Mouse (Mus musculus) left cerebral cortex, postnatal 4 days (tissue): ENCODE measurements around the gene Zbtb4. TPM values are rescaled to one million over a fixed set of nuclear protein-coding genes. Genes with fewer than 3 reads are reported as not detected.
A peak's percentile ranks its signal among the peaks of the same experiment; 100 is the strongest.
"Not testable (repeated sequence)": the region's sequence is repeated elsewhere in the genome, so short reads cannot be mapped to it uniquely, and the experiment has no call there.

Experiments used
- DNase-seq: peaks from one replicate; pipeline ENCODE4 v3.0.0-alpha.2; 2022
- intact Hi-C: fragments of 180-260 bp; cut with DNase I; formaldehyde crosslinking; loops from one replicate; pipeline ENCODE4 v1.15.1; 2025
- total RNA-seq, 2 experiments: library from RNA; stranded (reverse); gene quantifications; 2 replicates each; pipeline ENCODE4 v1.2.3; 2021

The Zbtb4 gene
- 10 to 100 TPM; 47.9 to 52.5 TPM for total RNA-seq

DNA sequence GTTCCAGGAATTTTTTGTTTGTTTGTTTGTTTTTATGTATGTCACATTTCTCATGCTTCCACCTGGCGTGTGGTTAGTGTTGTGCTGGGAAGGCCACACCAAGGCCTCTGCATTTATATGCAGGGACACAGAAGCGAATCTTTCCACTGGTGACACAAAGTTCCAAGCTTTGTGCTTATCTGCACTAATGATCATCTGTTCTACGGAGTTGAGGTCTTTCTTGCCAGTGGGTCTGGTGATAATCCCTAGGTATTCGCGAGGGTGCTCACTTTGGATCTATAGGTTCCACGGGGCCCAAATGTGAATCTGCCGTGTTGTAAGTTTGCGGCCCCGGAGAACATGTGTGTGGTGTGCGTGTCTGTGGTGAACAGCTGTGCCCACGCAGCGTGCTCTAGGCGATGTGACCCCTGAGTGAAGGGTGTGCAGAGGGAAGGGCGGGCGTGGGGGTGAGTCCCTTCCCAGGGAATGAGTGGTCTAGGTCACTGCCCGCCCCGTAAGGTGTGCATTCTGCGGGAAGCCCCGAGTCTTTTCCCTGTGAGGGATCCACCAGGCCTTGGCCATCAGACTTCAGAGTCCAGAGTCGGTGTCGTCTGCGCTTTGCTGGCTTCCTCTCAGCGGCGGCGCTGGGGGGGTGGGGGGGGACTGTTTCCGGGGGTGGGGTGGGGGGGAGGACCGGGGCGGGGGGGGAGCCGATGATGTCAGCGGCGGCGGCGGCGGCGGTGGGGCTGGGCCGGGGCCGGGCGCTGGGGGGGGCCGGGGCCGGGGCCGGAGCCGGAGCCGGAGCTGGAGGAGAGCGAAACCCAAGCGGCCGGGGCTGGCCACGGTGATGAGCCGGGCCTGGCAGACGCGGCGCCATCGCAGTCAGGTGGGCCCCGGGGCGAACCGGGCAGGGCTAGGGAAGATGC lies at the start of gene Zbtb4:
Gene Zbtb4 (plus strand): TSS at position 692 of the 905 bp plus-strand sequence.
- intact Hi-C loops = no loop called here
- peak; percentile 49 for DNase-seq

DNA sequence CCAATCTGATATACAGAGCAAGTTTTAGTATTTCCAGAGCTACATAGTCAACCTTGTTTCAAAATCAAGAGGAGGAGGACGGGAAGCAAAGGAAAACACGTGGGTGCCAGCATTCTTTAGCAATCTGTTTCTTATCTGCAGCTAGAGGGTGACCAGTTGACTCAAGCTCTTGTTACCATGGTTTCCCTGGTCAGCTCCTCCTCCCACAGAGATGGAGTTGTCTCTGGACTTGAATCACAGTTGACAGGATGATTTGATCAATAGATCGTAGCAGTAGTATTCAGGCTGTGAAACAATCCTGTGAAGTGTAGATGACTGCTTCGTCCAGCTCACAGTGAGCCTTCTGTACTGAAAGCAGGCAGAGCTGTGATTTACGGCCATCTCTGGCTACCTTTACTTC lies 49.8 kb upstream of the Zbtb4 start:
- no peak for DNase-seq
- intact Hi-C loops = no loop called here

DNA sequence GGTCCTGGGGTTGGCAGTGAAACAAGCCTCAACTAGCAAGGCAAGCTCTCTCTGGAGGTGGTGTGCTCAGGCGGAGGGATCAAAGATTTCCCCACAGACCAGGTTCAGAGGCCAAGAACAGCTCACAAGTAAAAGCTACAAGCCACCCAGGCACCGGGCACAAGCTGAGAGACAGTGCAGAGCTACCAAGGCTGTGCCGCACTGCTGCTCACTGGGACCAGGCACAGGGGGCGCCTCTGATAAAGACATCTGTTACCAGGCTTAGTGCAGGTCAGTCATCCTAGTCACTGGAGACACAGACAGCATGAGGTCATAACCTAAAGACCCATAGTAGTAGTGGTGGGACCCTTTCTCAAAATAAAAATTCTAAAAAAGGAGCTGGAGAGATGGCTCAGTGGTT lies 48.8 kb upstream of the Zbtb4 start:
- no peak for DNase-seq
- intact Hi-C loops = no loop called here

DNA sequence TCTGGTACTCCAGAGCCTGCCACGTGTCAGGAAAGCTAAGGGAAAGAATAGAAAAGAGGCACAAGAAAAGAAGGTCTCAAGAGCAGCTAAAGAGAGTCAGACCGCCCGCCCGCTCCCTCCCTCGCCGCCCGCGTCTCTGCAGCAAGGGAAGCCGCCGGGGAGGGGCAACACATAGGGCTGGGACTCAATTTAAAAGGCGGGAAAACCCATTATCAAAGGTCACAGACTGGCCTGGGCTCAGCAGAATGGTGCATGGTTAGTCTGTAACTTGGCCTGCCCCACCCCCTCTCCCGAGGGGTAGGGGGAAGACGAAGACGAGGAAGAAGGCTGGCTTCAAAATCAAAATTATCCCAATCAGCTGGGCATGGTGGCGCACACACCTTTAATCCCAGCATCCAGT lies 47.1 kb upstream of the Zbtb4 start:
- no peak for DNase-seq
- intact Hi-C loops = no loop called here

DNA sequence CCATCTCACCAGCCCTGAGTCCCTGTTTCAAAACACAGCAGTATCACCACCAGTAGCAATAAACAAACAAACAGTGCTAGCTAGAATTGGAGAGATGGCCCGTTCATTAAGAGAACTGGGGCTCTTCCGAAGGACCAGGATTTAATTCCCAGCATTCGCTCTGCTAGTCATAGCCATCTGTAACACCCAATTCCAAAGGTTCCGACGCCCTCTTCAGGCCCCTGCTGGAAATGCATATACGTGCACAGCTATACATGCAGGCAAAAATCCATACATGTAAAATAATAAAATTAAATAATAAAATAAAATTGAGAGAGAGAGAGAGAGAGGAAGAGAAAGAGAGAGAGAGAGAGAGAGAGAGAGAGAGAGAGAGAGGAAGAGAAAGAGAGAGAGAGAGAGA lies 46.3 kb upstream of the Zbtb4 start:
- DNase-seq = no peak

DNA sequence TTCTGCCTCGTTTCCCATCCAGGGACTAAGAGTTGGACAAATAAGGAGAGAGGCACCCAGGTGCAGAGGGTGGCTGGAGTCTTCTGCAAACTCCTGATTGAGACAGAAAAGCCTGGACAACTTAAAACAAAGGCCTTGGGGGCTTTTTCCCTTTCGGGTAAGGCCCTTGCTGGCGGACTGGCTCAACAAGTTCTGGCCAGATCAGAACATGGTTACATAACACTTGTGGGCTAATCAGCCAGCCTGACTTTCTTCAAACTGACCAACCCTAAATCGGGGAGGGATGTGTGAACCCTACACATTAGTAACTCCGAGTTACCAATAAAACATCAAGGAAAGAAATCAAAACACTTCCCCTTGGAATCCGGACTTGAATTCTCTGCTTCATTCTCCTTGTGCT lies 44.9 kb upstream of the Zbtb4 start:
- no peak for DNase-seq
- intact Hi-C loops = no loop called here

More for the DNA sequence above, 46.3 kb upstream of the Zbtb4 start:
- intact Hi-C loops = no loop called here

DNA sequence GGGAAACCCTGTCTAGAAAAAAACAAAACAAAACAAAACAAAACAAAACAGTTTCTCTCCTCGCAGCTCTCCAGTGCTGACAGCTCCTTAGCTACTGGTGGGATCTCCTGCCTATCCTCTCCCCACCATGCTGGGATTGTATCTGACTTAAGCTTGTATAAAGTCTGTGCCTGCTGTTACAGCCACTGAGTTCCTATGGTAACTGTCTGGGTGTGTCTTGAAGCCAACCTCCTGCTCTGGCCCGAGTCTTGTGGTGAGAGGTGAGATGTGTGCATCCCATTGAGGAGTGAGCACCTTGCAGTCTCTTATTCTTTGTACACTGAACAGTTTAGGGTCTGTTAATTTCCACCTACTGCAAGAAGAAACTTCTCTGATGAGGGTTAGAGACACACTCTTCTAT lies 42.6 kb upstream of the Zbtb4 start:
- DNase-seq = no peak
- intact Hi-C loops = no loop called here

DNA sequence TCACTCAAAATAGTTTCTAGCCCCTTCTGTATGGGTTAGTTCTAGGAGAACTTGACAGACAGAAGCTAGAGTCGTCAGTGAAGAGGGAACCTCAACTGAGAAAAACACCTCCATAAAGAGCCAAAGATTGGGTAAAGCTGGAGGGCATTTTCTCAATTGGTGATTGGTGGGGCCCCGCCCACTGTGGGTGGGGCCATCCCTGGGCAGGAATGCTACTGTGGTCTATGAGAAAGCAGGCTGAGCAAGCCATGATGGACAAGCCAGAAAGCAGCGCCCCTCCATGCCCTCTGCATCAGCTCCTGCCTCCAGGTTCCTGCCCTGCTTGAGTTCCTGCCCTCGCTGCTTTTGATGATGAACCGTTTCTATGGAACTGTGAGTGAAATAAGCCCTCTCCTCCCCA lies 39.8 kb upstream of the Zbtb4 start:
- intact Hi-C loops = no loop called here
- DNase-seq = no peak

DNA sequence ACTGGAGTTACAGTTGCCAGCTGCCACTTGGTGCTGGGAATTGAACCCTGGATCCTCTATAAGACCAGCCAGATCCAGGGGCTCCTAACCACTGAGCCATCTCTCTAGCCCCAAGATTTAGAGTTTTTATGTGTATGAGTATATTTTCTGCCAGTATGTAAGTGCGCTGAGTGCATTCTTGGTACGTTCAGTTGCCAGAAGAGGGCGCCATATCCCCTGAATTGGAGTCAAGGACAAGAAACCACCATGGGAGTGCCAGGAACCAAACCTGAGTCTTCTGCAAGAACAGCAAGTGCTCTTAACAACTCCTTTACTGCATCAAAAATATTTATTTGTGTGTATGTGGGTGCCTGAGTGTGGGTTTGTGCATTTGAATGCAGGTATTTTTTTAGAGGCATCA lies 36.6 kb upstream of the Zbtb4 start:
- intact Hi-C loops = no loop called here
- DNase-seq = peak; percentile 58

DNA sequence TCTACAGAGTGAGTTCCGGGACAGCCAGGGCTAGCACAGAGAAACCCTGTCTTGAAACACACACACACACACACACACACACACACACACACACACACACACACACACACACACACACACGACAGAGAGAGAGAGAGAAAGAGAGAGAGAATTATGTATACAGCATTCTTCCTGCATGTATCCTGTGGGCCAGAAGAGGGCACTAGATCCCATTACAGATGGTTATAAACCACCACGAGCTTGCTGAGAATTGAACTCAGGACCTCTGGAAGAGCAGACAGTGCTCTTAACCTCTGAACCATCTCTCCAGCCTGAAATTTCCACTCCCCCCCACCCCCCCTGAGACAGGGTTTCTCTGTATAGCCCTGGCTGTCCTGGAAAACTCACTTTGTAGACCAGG lies 34.3 kb upstream of the Zbtb4 start:
- DNase-seq, intact Hi-C loops: not testable (repeated sequence)

DNA sequence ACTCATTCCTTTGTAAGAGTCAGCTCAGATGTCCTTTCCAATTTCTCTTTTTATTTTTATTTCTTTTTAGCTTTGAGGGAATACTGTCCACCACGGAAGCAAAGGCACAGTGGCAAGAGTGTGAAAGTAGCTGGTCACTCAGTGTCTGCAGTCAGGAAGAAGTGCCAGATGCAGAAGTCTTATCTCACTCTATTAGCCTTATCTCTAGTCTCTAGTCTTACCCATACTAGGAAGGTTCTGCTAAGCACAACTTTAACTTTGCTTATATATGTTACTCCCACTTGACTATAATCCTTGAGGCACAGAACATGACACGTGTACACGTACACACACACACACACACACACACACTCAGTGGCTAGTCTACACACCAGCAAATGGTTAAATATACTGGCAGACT lies 14.1 kb upstream of the Zbtb4 start:
- intact Hi-C loops = no loop called here
- no peak for DNase-seq

DNA sequence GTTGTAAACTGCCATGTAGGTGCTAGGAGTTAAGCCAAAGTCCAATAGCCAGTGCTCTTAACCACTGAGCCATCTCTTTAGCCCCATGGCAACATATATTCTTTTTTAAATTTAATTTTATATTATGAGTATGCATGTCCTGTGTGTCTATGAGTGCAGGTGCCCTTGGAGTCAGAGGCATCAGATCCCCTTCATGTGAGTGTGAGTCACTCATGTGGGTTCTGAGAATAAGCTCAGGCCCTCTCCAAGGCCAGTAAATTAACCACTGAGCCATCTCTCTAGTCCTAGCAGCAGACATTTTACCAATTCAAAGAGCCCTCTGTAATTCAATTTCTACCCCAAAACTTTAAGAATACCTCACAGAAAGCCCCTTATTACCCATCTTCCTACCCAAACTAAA lies 13.0 kb upstream of the Zbtb4 start:
- intact Hi-C loops = no loop called here
- no peak for DNase-seq

DNA sequence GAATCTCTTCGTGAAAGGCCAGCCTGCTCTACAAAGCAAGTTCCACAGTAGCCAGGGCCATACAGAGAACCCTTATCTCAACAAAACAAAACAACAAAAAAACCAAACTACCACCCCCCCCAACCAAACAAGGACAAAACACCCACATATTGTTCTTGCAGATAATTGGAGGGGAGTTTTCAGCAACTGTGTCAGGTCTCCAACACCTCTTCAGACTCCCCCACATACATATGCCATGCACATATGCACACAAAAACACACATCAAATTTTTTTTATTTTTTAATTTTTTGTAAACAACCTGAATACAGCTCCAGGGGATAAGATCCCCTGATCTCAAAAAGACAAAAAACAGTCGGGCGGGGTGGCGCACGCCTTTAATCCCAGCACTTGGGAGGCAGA lies 11.5 kb upstream of the Zbtb4 start:
- no peak for DNase-seq
- intact Hi-C loops = no loop called here

DNA sequence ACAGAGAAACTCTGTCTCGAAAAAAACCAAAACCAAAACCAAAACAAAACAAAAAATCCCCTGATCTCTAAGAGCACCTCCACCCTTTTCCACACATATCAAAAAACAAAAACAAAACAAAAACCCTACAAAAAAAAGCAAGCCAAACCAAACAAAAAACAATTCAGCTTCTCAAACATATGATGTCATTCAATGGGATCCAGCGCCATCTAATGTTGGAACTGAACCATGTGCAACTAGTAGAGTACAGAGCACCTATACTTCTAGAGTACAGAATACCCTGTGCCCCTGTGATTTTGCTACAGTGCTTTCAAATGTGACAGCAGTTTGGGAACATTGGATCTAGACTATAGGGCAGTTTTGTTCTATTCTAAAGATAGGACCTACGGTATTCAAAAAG lies 11.0 kb upstream of the Zbtb4 start:
- DNase-seq = no peak
- intact Hi-C loops = loop anchor here (5.0 kb wide), 1 partner anchor 72 kb away; the partner anchor contains the start of gene Senp3

DNA sequence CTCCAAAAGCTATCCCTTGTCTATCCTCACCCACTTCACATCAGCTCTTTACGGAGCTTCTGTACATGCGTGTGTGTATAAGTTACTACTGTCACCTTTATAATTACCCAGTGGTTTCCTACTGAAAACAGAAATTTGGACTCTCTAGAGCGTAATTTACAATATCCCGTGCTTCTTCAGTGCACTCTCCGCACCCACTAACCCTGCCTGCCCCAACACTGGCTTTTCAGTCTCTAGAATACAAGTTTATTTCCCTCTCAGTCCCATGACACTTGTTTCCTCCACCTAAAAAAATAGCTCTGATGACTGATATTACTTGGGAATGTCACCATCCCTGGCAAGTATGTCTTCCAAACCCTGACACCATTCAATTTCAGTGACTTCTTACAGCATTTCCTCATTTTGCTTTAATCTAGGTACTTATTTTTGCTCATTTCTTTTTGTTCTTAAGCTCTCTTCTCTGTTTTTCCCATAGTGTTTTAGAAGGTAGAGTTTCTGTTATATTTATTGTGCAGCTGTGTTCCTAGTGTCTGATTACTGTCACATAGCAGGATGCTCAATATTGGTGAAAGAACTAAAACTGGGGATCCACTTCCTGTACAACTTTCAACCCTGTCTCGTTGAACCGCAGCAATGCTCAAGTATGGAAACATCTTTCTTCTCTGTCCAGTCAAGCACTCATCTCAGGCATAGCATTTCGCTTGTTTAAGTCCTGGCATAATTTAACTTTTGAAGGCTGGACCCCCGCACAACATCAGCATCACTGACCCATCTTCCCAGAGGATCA lies 8.2 kb upstream of the Zbtb4 start:
- no peak for DNase-seq
- intact Hi-C loops = loop anchor here (5.0 kb wide), 1 partner anchor 75 kb away; the partner anchor contains the start of gene Senp3

DNA sequence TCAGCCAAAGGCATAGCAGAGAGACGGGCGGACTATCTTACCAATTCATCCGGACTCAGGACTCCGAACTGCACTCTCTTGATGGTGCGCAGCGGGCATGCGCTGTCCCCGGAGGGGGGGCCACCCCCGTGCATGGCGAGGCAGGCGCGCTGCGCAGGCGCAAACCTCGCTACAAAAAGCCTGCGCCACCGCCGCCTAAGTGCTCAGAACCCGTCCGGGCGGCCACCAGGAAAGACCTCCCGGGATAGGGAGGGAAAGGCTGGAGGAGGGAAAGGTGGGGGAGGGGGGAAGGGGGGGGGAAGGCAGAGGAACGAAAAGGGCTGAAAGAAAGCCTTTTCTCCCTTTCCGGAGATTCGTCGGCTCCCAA lies 7.6 kb upstream of the Zbtb4 start:
- DNase-seq = peak; percentile 97
- intact Hi-C loops = loop anchor here (5.0 kb wide), 1 partner anchor 76 kb away; the partner anchor contains the start of gene Senp3

DNA sequence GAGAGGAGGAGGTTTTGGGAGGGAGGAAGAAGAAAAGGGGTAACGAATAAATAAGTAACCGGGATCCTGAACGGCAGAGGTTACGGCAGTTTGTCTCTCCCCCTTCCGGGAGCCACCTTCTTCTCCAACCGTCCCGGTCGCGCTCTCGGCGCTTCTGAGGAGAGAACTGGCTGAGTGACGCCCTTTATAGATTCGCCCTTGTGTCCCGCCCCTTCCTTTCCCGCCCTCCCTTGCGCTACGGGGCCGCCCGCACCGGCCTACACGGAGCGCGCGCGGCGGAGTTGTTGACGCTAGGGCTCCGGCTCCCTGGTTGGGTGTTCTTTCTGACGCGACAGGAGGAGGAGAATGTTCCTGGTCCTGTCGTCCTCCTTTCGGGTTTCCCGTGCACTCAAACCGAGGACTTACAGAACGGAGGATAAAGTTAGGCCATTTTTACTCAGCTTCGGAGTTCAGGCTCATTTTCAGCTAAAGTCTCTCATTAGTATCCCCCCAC lies 7.2 kb upstream of the Zbtb4 start, which contains the start of gene Polr2a:
Gene Polr2a (minus strand): TSS at position 160 of the 493 bp plus-strand sequence.
- intact Hi-C loops = loop anchor here (5.0 kb wide), 1 partner anchor 76 kb away; the partner anchor contains the start of gene Senp3

DNA sequence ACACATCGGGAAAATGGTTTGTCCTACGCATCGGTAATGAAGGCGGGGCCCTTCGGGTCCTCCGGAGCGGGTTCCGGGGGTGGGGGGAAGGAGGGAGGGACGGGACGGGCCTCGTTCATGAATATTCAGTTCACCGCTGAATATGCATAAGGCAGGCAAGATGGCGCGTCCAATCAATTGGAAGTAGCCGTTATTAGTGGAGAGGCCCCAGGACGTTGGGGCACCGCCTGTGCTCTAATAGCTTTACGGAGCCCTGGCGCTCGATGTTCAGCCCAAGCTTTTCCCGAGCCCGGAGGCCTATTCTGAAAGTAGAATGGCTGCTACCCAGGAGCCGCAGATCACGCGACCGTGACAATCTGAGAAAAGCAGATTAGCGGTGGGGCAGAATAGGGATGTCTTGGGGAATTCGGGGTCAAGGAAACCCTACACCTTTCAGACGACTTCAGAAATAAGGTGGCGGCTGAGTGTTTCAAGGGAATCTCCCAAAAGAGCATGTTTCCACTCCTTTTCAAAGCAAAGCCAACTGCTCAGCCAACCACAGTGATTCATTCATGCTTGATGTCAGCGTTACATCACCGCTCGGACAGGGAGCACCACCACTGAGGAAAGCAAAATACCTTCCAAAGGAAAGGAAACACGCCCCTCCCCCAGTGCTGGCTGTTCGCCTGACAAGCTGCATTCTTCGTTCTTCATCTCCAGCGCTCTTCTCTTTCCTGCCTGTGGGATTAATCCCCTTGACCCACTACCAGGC lies 6.6 kb upstream of the Zbtb4 start:
- intact Hi-C loops = loop anchor here (5.0 kb wide), 1 partner anchor 77 kb away; the partner anchor contains the start of gene Senp3
- peak; percentile 94 for DNase-seq

More for the DNA sequence above, 7.2 kb upstream of the Zbtb4 start, which contains the start of gene Polr2a:
- peak; percentile 98 for DNase-seq

DNA sequence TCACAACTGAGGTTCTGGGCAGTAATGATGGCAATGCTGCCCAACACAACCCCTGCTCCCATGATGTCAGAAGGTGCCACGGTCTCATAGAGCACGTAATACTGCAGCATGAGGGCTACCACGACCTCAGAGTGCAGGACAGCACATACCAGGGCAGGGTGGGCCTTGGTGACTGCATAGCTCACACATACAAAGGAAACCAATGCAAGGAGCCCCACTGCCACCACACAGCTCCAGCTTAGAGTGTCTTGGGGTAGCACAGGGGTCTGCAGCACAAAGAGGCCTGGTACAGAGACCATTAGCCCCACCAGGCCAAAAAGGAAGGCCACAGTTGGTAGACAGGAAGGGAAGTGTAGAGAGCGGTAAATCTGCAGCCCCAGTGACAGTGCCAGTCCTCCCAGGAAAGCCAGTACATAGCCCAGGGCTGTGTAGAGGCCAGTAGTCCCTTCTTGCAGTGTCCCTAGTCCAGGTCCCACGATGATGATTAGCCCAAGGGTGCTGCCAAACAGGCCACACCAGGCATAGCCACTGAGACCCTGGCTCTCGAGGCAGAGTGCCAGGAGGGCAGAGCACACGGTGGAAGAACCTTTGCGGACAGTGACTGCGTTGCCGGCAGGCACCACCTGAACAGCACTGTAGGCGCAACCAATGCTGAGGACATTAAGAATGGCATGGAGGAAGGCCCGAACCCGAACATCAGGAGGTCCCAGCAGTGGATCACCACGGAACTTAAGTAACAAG lies 5.4 kb upstream of the Zbtb4 start:
- no peak for DNase-seq
- intact Hi-C loops = loop anchor here (5.0 kb wide), 1 partner anchor 42 kb away; the partner anchor contains the start of gene Fgf11

DNA sequence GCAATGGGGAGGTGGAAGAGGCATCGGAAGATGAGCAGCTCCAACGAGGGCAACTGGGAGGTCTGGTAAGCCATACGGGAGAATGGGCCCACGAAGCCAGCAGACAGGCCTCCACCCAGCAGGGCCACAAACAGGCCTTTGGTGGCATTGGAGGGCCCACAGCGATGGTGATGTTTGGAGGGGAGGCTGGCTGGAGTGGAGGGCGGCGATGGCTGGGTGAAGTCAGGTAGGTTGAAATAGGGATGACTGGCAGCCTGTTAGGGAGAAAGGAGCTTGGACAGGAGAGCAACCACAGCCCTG lies 4.9 kb upstream of the Zbtb4 start:
- DNase-seq = no peak
- intact Hi-C loops = loop anchor here (5.0 kb wide), 1 partner anchor 41 kb away; the partner anchor contains the start of gene Fgf11
